Mouse (Mus musculus) megakaryocyte progenitor cell, adult 5-6 weeks (primary cell): Measurements from ENCODE around the gene Tex38. TPM values are rescaled to one million over a fixed set of nuclear protein-coding genes. Genes with fewer than 3 reads are reported as not detected.

Experiments
- ATAC-seq: replicated peaks from 2 replicates; pipeline ENCODE4 v1.8.0; 2016; ENCODE audit warnings: mild to moderate bottlenecking, moderate TSS enrichment, inconsistent platforms; ENCODE audit not compliant: poor library complexity
- total RNA-seq, 2 experiments: library from RNA; stranded (forward) in 1 of 2; stranded (reverse) in 1 of 2; fragments of 157-497, 149-512 nt in 1 of 2; fragments of 200-1000 nt in 1 of 2; gene quantifications; 2 replicates each; pipeline versions ENCODE4 v1.2.3 to v1.2.4; 2015 to 2017

The Tex38 gene
- total RNA-seq, 2 experiments from 2014 or later, result not detected

DNA sequence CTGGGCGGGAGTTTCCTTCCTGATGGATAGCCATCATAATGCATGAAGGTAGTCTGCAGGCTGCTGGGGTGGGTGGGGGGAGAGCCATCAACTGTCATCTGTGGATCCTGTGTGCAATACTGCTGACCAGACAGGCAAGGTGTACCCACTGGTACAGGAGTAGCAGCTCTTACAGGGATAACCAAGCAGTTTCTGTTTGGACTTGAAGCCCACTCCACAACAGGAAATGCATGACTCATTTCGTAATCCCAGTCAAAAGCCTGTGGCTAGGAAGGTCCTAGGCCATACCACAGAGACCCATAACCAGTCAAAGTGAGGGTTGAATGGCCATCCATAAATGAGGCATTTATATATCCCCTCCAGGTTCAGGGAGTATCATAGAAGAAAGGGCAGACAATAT lies 3.2 kb downstream of the Tex38 start:
- peak; percentile 48 for ATAC-seq

DNA sequence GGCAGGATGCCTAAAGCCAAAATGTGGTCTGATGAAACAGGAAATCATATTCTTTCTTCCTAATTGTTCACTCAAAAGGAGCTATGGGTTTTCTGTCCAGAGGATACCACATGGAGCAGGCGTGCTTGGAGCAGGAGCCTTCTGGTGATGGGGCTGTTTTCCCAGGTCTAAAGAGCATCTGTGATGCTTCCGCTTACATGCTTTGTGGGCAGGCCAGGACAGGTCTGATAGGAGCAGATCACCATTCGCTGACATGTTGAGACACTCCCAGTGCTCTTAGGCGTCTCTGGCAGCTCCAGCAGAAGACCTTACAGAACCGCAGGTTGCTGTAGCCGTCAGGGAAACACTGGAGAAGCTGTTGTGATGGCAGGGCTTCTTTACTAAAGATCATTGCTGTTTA lies 5.8 kb downstream of the Tex38 start:
- no peak for ATAC-seq

DNA sequence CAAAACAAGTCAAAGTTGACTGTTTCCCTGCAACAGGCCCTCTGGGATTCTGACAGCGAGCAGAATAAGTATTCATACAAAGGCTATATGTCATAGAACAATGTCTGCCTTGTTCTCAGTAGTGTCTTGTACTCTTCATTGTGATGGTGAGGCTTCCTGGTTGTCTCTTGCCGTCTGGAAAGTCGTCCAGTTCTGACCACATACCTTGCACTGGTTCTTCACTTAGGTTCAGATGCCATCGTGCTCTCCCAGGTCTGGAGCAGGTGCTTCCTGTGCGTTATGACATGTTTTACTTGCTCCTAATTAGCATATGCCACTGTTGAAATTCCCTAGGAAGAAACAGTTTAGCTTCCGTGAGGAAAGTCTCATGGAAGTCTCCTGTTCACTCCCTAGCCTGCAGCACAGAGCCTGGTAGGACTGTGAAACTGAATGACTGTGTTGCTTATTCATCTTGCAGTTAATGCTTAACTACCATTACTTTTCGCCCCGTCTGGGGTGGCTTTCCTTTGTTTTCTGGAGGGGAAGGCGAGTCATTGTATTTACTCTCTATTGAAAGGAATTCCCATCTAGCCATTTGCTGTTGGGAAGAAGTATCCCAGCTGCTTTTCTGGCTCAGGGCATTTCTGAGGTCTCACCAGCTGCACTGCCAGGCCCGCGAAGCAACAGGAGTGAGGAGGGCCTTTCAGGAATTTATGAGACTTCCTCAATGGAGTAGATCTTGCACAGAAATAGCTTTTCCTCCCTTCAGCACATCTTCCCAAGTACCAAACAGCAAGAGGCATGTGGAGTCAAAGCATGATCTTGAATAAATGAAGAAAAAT lies 13.0 kb downstream of the Tex38 start:
- no peak for ATAC-seq

DNA sequence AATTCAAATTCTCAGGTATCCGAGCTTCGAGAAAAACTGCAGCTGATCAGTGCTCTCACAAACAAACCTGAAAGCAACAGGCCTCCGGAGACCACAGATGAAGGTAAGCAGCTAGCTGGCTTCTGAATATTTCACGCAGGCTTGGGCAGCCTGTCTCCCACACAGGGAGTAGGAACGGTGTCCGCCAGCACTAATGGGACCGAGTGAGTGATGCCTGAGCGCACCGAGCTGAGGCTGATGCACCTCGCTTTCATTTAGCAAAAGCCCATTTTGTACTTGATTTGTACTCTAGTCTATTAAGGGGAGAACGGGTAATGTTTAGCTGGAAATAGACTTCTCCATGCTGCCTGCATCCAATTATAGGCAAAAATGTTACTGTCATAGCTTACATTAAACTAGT lies 16.2 kb downstream of the Tex38 start:
- ATAC-seq, result no peak

DNA sequence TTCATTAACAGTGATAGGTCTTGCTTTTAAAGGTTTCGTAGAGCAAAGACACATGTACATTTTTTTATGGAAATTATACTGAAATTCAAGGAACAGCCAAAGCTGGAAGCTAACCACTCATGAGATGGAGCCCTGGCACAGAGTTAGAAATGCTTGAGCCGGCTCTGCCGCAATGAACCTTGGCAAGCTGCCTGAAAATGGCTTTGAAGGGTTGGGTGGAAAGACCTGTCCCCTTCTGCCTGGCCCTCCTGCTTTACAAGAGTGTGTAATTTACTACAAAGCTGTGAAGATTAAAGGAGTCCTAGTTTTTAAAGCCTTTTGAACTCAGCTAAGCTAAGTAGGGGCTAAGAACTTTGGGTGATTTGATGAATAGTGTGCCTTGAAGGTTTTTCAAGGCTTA lies 19.6 kb downstream of the Tex38 start:
- no peak for ATAC-seq

DNA sequence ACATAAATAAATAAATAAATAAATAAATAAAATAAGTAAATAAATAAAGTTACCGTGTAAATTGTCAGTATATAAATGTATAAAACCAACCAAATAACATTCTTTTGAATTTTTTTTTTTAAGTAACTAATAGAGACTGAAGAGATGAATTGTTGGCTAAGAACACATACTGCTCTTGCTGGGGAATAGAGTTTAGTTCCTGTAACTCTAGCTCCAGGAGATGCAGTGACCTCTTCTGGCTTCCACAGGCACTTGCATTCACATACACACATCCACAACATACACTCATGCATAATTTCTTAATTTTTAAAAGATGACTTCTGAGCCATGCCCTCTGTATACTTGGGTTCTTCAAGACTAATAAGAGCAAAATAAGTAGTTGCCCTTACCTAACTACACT lies 26.0 kb downstream of the Tex38 start:
- peak; percentile 54; the same call in 1 of the 2 replicates for ATAC-seq

DNA sequence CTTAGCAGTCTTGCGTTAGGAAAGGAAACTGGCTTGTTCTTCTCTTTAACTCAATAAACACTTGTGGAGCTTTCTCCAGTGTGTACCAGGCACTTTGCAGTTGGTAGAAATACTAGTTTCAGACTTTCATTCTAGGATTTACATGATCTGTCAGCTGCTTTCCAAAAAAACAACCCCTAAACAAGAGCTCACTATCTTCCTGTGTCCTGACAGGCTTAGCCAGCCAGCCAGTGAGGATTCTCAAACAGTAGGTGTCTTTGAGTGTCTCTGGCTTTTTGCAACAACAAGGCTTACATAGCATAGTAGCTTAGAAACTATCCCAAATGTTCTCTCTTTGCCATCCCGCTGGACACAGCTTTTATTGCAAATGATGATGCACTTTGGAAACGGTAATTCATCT lies 26.7 kb downstream of the Tex38 start:
- no peak for ATAC-seq

DNA sequence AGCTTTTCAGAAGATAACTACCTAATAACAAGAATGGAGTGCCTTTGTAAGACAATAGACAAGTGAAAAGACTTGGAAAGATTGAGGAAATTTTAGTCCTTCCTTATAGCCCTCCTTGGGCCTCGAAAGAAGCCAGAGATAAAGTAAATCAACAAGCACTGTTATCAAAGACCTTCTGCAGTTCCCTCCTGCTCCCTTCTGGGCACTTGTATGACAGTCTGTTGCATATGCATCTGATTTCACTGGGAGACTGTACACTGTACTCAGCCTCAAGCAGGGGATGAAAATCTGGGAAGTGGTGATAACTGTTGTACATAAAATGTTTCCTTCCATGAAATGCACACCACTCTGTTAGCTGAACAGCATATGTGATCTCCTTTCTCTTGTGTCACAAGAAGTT lies 31.5 kb downstream of the Tex38 start:
- no peak for ATAC-seq

DNA sequence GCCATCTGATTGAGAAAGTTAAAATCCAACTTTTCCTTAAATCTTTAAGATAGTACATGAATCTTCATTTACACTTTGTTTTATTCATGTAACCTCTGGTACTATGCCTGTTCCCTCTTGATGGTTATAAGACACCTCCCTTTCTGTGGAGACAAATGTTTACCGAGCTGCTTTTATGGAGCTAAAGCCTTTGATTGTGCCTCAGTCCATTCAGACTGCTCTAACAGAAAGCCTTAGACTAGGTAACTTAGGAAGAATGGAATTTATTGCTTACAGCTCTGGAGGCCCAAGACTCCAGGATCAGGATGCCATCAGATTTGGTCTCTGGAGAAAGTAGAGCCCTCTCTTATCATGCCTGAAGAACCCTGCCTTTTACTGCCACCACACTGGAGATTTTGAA lies 32.6 kb downstream of the Tex38 start:
- ATAC-seq, result no peak

DNA sequence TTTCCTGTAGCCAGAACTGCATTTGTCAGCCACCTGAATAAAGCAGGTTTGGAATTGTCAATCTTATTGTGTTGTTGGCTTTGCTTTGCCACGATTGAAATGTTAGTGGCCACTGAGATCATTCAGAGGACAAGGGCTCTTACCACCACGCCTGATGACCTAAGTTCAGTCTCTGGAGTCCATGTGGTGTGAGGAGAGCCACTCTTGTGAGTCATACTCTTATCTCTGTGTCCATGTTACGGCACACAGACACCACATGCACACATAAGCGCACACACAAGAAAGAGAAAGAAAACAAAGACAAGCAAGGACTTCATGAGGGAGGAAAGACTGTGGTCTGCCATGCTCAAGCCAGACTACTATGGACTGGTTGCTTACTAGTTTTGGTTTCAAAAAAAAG lies 37.7 kb downstream of the Tex38 start:
- ATAC-seq, result no peak

DNA sequence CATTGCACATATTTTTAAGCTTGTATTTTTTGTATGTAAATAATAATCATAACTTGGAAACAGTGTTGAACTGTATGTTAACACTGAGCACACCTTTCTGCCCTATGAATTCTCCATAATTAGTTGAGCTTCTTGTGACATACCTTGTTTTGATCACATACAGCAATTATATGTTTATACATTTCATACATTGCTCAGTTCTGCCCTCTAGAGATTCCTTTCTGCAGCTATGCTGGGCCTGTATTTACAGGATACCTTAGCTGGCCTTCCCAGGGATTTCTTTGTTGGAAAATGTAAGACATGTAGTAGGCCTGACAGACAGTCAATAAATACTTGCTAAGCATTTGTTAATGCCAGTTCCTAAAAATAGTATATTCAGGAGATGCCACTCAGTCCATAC lies 38.2 kb downstream of the Tex38 start:
- ATAC-seq, result no peak

DNA sequence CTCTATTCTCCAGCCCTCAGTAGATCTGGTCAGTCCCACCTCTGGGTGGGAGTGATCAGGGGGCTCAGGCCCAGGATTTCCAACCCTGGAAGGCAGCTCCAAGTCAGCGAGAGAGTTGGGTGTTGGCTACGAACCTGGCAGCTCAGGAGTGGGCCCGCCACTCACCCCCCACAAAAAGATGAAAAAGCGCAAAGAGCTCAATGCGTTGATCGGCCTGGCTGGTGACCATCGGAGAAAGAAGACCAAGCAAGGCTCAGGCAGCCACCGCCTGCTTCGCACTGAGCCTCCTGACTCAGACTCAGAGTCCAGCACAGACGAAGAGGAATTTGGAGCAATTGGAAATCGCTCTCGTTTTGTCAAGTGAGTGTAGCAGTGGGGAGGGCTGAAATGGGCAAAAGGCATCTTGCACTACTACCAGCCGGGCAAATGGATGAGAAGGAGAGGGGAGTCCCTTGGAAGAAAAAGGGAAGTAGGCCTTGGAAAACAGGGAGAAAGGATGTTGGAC lies 42.3 kb downstream of the Tex38 start:
- ATAC-seq, result no peak

DNA sequence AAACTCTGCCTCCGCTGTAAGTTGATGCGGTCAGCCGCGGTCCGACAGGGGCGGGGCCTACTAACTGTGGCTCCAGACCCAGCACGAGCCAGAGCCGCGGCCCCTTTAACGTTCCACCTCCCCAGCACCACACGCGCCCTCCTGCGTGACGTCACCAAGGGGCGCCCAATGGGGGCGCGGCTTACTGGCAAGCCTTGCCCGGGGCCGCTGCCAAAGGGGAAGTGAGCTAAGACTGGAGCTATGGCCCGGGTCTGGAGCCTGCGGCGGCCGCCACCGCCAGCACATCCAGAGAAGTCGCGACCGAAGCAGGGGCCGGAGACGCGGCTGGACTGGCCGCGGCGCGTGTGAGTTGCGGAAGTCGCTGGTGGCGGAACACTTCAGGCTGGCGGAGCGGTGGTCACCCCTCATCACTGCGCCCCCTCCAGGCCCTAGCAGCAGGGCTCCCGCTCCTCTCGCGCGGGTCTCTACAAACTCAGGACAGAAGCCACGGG lies 43.2 kb downstream of the Tex38 start, which contains the start of gene Efcab14:
Gene Efcab14, plus strand, starts transcription at position 194 of the 491 bp plus-strand sequence.
- peak; percentile 89 for ATAC-seq

DNA sequence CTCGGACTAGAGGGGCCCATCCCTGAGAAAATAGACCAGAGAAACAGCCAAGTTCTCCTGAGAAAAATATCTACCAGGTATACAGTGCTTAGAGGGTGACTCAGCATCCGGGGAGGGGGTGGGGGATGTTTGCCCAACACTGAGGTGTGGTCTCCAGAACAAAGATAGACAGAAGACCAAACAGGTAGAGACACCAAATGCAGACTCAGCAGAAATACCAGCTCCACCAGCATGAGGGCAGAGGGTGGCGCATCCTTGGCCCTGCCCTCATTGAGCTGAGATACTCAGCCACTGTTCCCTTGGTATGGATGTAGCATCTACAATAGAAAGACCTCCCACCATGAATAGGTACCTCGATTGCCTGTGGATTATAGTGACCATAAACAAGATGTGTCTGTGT lies 46.0 kb downstream of the Tex38 start:
- no peak for ATAC-seq

DNA sequence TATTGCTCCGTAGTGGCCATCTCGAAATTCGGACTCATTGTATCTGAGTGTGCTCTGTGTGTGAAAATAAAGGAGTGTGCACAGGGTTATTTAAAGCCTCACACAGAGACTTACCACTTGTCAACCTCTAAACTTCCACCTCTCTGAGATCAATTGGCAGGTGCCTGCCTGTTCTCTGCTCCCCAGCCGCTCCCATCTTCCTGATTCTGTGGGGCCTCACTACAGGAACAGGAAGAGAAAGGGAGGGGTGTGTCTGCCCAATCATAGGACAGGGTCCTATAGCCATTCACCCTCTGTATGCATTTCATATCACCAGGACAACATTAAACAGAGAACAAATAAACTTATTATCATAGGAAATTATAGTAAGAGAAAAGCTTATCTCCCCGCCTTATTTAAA lies 47.1 kb downstream of the Tex38 start:
- no peak for ATAC-seq

DNA sequence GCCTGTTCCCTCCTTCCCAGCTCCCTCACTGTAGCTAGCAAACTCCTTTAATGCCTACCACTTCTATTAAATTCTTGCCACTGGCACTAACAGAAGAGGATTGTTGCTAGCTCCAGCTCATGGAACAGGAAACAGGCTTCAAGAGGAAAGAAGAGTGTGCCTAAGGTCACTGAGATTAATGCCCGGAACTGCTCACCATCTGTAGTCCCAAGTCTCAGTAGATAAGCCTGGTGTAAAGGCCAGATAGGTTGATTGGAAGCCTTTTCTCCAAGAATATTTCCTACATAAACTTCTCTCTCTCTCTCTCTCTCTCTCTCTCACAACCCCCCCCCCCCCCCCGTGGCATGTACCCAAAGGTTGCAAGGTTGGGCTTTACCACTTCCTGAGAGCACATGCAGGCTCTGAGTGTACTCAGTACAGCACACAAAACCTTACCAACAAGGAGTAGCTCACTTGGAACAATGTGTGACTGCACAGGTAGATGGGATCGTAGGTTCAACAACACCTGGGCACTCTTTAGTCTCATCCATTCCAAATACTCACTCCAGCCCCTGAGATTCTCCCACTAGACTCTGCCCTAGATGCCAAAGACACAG lies 48.5 kb downstream of the Tex38 start:
- peak; percentile 49 for ATAC-seq

DNA sequence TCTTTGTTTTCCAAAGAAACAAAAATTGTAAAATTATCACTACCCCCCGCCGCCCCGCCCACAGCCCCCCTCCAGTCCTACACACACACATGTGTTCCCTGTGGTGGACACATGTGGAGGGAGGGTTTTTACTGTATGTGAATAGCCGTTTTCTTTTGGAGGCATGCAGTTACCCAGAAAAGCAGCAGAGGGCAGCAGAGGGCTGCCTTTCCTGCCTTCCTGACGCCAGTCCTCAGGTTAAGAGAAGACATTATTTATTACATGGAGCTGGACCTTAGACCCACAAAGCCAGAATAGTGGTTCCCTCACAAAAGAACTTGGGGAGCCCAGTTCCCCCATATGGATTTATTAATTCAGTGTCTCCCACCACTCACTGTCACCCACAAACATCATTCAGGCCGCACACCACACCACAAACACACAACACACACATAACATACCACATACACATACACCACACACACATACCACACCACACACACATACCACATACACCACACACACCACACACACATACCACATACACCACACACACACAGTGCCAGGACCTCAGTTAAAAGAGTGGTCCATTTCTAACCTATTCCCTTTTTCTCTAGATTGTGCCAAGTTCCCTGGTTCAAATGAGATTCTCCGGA lies 49.1 kb downstream of the Tex38 start:
- peak; percentile 85 for ATAC-seq

Other genes starting within 250 kb of the Tex38 start
- not detected in 2 replicates for gene Cyp4a31, start 217.4 kb downstream of the Tex38 start, total RNA-seq (2015)
- gene Cyp4a31, start 217.4 kb downstream of the Tex38 start, total RNA-seq (2017), result not detected in 2 replicates
- not detected in 2 replicates for gene Cyp4a32, start 180.0 kb downstream of the Tex38 start, total RNA-seq (2015)
- gene Cyp4a32, start 180.0 kb downstream of the Tex38 start, total RNA-seq (2017), result not detected in 2 replicates
- not detected in 2 replicates for gene Cyp4b1, start 133.3 kb downstream of the Tex38 start, total RNA-seq (2015)
- not detected in 2 replicates for gene Cyp4b1, start 133.3 kb downstream of the Tex38 start, total RNA-seq (2017)
- 59.8 and 64.1 TPM in 2 replicates for gene Efcab14, start 43.3 kb downstream of the Tex38 start, total RNA-seq (2015)
- 19.9 and 32.8 TPM in 2 replicates for gene Efcab14, start 43.3 kb downstream of the Tex38 start, total RNA-seq (2017)
- gene Atpaf1, start 3.8 kb upstream of the Tex38 start, total RNA-seq (2015), result 32.1 and 33.7 TPM in 2 replicates
- 11.5 and 21.2 TPM in 2 replicates for gene Atpaf1, start 3.8 kb upstream of the Tex38 start, total RNA-seq (2017)
- 2.3 and 3.9 TPM in 2 replicates for gene Mob3c, start 47.1 kb upstream of the Tex38 start, total RNA-seq (2015)
- 4.4 and 7.2 TPM in 2 replicates for gene Mob3c, start 47.1 kb upstream of the Tex38 start, total RNA-seq (2017)
- gene Mknk1, start 58.2 kb upstream of the Tex38 start, total RNA-seq (2015), result 13.3 and 16.9 TPM in 2 replicates
- 48.3 and 55.5 TPM in 2 replicates for gene Mknk1, start 58.2 kb upstream of the Tex38 start, total RNA-seq (2017)
- 0.12 TPM in 1 of 2 replicates, not detected in the other for gene Kncn, start 103.4 kb upstream of the Tex38 start, total RNA-seq (2015)
- 0.24 TPM in 1 of 2 replicates, not detected in the other for gene Kncn, start 103.4 kb upstream of the Tex38 start, total RNA-seq (2017)
- not detected in 2 replicates for gene 6430628N08Rik, start 109.6 kb upstream of the Tex38 start, total RNA-seq (2015)
- gene 6430628N08Rik, start 109.6 kb upstream of the Tex38 start, total RNA-seq (2017), result not detected in 2 replicates
- not detected in 2 replicates for gene Dmbx1, start 158.9 kb upstream of the Tex38 start, total RNA-seq (2015)
- gene Dmbx1, start 158.9 kb upstream of the Tex38 start, total RNA-seq (2017), result not detected in 2 replicates
- 0.83 and 1.2 TPM in 2 replicates for gene Faah, start 236.9 kb upstream of the Tex38 start, total RNA-seq (2015)
- 0.58 and 1.7 TPM in 2 replicates for gene Faah, start 236.9 kb upstream of the Tex38 start, total RNA-seq (2017)